Mouse (Mus musculus): ENCODE results near the gene Zfp457. TPM values are rescaled to one million over a fixed set of nuclear protein-coding genes. Genes with fewer than 3 reads are reported as not detected.
A peak's percentile ranks its signal among the peaks of the same experiment; 100 is the strongest.

Zfp457 gene
- polyA plus RNA-seq (2012; rRNA removed) (1.3 and 1.6 TPM in 2 replicates), polyA plus RNA-seq (2014; fragmentation: Nextera tagmentation; extraction: Ambion mirVana) (0.54 and 0.85 TPM in 2 replicates)

DNA sequence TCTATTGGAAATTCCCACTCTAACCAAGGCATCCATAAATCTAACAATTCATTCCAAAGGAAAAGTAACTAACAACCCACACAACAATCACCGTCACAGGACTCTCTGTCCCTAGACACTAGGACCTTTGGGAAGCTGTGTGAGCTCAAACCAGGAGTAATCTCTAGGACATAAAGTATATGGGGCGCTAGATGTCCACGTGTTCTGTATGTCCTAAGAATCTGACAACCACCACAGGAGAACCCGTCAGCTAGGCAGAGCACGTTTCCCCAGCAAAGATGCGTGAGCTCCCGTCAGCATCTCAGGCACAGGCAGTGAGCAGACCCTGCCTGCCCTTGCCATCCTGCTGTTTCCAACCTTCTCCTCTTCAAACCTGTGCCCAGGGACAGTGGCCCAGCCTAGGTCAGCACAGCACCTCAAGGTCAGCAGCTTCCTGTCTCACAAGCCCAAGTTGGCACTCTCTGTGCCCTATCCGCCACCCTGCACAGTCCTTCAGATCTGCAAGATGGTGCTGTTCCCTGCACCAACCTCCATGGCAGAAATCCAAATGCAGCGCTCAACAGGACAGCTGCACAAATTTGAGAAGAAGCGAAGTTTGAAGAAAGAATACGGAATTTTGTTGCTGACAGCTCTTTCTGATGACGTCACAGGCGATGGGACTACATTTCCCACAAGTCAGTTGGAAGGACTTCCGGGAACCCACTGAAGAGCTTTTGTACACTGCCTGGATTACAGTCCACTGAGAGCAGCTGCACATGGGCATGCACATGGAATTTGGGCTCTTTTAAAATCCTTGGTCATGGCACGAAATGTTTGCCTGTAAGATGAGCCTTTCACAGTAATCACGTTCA is at the start of gene Zfp457:
TSS of gene Zfp457 (minus strand) at position 664 of the 851 bp plus-strand sequence.
- Histone ChIP-seq H3K27ac (replicated peaks; ENCODE audit: low read depth, low read length) (no peak within 1 kb of the TSS), H3K4me2 (replicated peaks; ENCODE audit: low read depth, low read length, severe bottlenecking) (peak within 1 kb of the TSS; percentile 71), H3K36me3 (ENCODE audit: control insufficient read depth, insufficient read depth, low read length) (no peaks in the 10 kb centered on the region), H3K9ac (ENCODE audit: low read depth, low read length, severe bottlenecking) (peak within 1 kb of the TSS; percentile 80), H3K27me3 (ENCODE audit: control insufficient read depth, insufficient read depth, low read length) (no peaks in the 10 kb centered on the region), H3K9me3 (ENCODE audit: control insufficient read depth, low read length) (no peaks in the 10 kb centered on the region), H3K4me1 (ENCODE audit: control insufficient read depth, insufficient read depth, low read length) (no peaks in the 10 kb centered on the region), H3K4me3 (replicated peaks; ENCODE audit: low read length) (peak within 1 kb of the TSS; percentile 68)
- WGBS = 15% methylated on average over 16 of the region's 16 CpGs
- 0 out of 2 replicates have a peak, but pooled peaks have one; percentile 58 for TF ChIP-seq POLR2A (IDR thresholded peaks at IDR 0.05; ENCODE audit: borderline replicate concordance, extremely low read depth, insufficient read depth, insufficient read length)
- ATAC-seq (ENCODE audit: low FRiP score, low read depth) (peak; percentile 97), DNase-seq (ENCODE audit: low spot score) (peak; percentile 95)

DNA sequence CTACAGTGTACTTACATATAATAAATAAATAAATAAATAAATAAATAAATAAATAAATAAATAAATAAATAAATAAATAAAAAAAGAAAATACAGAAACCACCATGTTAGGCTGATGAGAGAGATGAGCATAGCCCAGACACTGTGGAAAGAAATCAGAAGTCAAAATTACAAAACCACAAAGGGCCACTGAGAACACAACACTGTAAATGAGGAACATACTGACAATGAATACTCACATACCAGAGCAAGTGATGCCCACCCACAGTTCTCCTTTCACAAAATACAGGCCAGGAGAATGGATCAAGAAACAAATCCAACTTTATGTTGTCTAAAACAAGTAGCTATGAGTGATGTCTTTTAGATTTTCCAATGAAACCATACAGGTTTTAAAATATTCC is 45.6 kb upstream of the Zfp457 start:
- no peak for TF ChIP-seq POLR2A (IDR thresholded peaks at IDR 0.05; ENCODE audit: borderline replicate concordance, extremely low read depth, insufficient read depth, insufficient read length)
- H3K4me2 ChIP-seq (replicated peaks; ENCODE audit: low read depth, low read length, severe bottlenecking) = no peak overlapping the region
- H3K4me1 ChIP-seq (ENCODE audit: control insufficient read depth, insufficient read depth, low read length) = no peaks in the 10 kb centered on the region
- no peak overlapping the region for H3K27ac ChIP-seq (replicated peaks; ENCODE audit: low read depth, low read length)
- no peaks in the 10 kb centered on the region for H3K9me3 ChIP-seq (ENCODE audit: control insufficient read depth, low read length)
- no peak overlapping the region for H3K9ac ChIP-seq (ENCODE audit: low read depth, low read length, severe bottlenecking)
- H3K4me3 ChIP-seq (replicated peaks; ENCODE audit: low read length) = no peak overlapping the region
- DNase-seq (ENCODE audit: low spot score) (no peak), ATAC-seq (ENCODE audit: low FRiP score, low read depth) (no peak)
- H3K27me3 ChIP-seq (ENCODE audit: control insufficient read depth, insufficient read depth, low read length) = no peaks in the 10 kb centered on the region
- H3K36me3 ChIP-seq (ENCODE audit: control insufficient read depth, insufficient read depth, low read length) = no peaks in the 10 kb centered on the region

DNA sequence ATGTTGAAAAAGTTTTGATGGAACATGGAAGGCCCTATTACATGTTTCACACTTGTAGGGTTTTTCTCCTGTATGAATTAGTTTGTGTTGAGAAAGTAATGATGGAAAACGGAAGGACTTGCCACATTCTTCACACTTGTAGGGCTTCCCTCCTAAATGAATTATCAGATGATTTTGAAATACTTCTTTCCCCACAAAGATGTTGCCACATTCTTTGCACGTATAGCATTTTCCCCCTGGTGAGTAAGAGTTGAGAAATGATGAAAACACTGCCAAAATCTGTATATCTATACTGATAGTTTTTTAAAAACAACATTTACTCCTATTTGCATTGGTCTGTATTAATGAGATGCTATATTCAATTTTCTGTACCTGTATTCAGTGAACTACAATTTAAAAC is 37.1 kb upstream of the Zfp457 start:
- ATAC-seq (ENCODE audit: low FRiP score, low read depth) (no peak), DNase-seq (ENCODE audit: low spot score) (no peak)
- H3K27ac ChIP-seq (replicated peaks; ENCODE audit: low read depth, low read length) = no peak overlapping the region
- H3K4me1 ChIP-seq (ENCODE audit: control insufficient read depth, insufficient read depth, low read length) = no peaks in the 10 kb centered on the region
- no peaks in the 10 kb centered on the region for H3K9me3 ChIP-seq (ENCODE audit: control insufficient read depth, low read length)
- peaks cover 7% of the 10 kb centered on the region; the same call in 1 of the 2 replicates for H3K36me3 ChIP-seq (ENCODE audit: control insufficient read depth, insufficient read depth, low read length)
- 83% methylated on average over 2 of the region's 2 CpGs for WGBS
- TF ChIP-seq POLR2A (IDR thresholded peaks at IDR 0.05; ENCODE audit: borderline replicate concordance, extremely low read depth, insufficient read depth, insufficient read length) = no peak
- H3K4me2 ChIP-seq (replicated peaks; ENCODE audit: low read depth, low read length, severe bottlenecking) = no peak overlapping the region
- H3K27me3 ChIP-seq (ENCODE audit: control insufficient read depth, insufficient read depth, low read length) = no peaks in the 10 kb centered on the region
- H3K4me3 ChIP-seq (replicated peaks; ENCODE audit: low read length) = no peak overlapping the region
- H3K9ac ChIP-seq (ENCODE audit: low read depth, low read length, severe bottlenecking) = no peak overlapping the region

DNA sequence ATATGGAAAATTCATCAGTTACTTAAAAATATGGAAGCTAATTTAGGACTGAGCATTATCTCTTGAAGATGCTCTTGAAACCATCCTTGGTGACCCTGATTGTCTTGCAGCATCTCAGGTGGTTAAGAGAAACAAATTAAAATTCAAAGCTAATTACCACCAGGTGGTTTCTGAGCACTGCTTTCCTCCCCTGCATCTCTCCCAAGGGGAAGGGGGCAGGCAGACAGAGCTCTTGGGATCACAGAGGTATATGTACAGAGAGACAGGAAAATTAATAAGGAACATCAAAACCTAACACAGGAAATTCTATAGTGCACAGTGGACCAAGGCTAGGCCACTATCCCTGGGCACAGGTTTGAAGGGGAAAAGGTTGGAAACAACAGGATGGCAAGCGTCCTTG is 26.6 kb upstream of the Zfp457 start:
- H3K9me3 ChIP-seq (ENCODE audit: control insufficient read depth, low read length) = no peaks in the 10 kb centered on the region
- no peaks in the 10 kb centered on the region for H3K4me1 ChIP-seq (ENCODE audit: control insufficient read depth, insufficient read depth, low read length)
- H3K4me3 ChIP-seq (replicated peaks; ENCODE audit: low read length) = peak overlapping the region; percentile 47
- peak overlapping the region; percentile 48 for H3K9ac ChIP-seq (ENCODE audit: low read depth, low read length, severe bottlenecking)
- H3K27me3 ChIP-seq (ENCODE audit: control insufficient read depth, insufficient read depth, low read length) = no peaks in the 10 kb centered on the region
- 0 out of 2 replicates have a peak, but pooled peaks have one; percentile 1 for ATAC-seq (ENCODE audit: low FRiP score, low read depth)
- no peak for DNase-seq (ENCODE audit: low spot score)
- peak overlapping the region; percentile 49; the same call in 1 of the 2 replicates for H3K27ac ChIP-seq (replicated peaks; ENCODE audit: low read depth, low read length)
- H3K36me3 ChIP-seq (ENCODE audit: control insufficient read depth, insufficient read depth, low read length) = no peaks in the 10 kb centered on the region
- TF ChIP-seq POLR2A (IDR thresholded peaks at IDR 0.05; ENCODE audit: borderline replicate concordance, extremely low read depth, insufficient read depth, insufficient read length) = no peak
- 88% methylated on average over 1 of the region's 1 CpGs for WGBS
- peak overlapping the region; percentile 58 for H3K4me2 ChIP-seq (replicated peaks; ENCODE audit: low read depth, low read length, severe bottlenecking)

DNA sequence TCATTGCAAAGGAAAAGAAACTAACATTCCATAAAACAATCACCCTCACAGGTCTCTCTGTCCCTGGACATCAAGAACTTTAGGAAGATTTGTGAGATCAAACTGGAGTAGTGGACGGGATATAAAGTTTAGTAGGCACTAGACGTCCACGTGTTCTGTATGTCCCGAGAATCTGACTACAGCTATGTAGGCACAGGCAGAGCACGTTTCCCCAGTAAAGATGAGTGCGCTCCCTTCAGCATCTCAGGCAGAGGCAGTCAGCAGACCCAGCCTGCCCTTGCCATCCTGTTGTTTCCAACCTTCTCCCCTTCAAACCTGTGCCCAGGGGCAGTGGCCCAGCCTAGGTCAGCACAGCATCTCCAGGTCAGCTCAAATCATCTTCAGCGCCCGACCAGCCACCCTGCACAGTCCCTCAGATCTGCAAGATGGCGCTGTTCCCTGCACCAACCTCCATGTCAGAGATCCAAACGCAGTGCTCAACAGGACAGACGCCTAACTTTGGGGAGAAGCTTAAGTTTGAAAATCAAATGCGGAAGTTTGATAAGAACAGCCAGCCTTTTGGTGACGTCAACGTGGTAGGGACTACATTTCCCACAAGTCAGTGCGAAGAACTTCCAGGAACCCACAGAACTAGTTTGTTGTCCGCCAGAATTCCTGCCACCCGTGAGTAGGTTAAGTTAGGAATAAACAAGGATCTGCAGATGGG is 25.9 kb upstream of the Zfp457 start, which contains the start of gene Zfp595:
TSS of gene Zfp595 (minus strand) at position 552 of the 706 bp plus-strand sequence.
- peak; percentile 95 for DNase-seq (ENCODE audit: low spot score)
- Histone ChIP-seq H3K9me3 (ENCODE audit: control insufficient read depth, low read length) (no peaks in the 10 kb centered on the region), H3K4me1 (ENCODE audit: control insufficient read depth, insufficient read depth, low read length) (no peaks in the 10 kb centered on the region), H3K27ac (replicated peaks; ENCODE audit: low read depth, low read length) (peak within 1 kb of the TSS; percentile 49), H3K4me2 (replicated peaks; ENCODE audit: low read depth, low read length, severe bottlenecking) (peak within 1 kb of the TSS; percentile 58), H3K27me3 (ENCODE audit: control insufficient read depth, insufficient read depth, low read length) (no peaks in the 10 kb centered on the region), H3K9ac (ENCODE audit: low read depth, low read length, severe bottlenecking) (peak within 1 kb of the TSS; percentile 48), H3K36me3 (ENCODE audit: control insufficient read depth, insufficient read depth, low read length) (no peaks in the 10 kb centered on the region), H3K4me3 (replicated peaks; ENCODE audit: low read length) (peak within 1 kb of the TSS; percentile 47)
- no peak for TF ChIP-seq POLR2A (IDR thresholded peaks at IDR 0.05; ENCODE audit: borderline replicate concordance, extremely low read depth, insufficient read depth, insufficient read length)
- peak; percentile 96 for ATAC-seq (ENCODE audit: low FRiP score, low read depth)
- 12% methylated on average over 17 of the region's 17 CpGs for WGBS

Measured in limb, embryonic 14.5 days (tissue).